Mouse (Mus musculus): ENCODE data around the gene Ncoa5. TPM values are rescaled to one million over a fixed set of nuclear protein-coding genes. Genes with fewer than 3 reads are reported as not detected.

Ncoa5 gene
- total and polyA plus RNA-seq, 3 experiments = 41.8 to 50.0 (median 45.7) TPM

GRCm38 (mm10) chr2:165061638-165062433 lies 27.2 kb upstream of the Ncoa5 start:
- no peak for ATAC-seq (ENCODE audit: extremely low read depth, insufficient number of reproducible peaks, low FRiP score, poor library complexity, severe bottlenecking)

GRCm38 (mm10) chr2:165059961-165060360 lies 25.3 kb upstream of the Ncoa5 start:
- DNase-seq (ENCODE audit: low spot score) = no peak
- TF ChIP-seq GATA2 (IDR thresholded peaks at IDR 0.05; ENCODE audit: borderline replicate concordance, low read depth, low read length) = no peak
- TF ChIP-seq TAL1 (conservative IDR thresholded peaks at IDR 0.05; ENCODE audit: low read depth, low read length) = no peak
- no peak for TF ChIP-seq CTCF (IDR thresholded peaks at IDR 0.05; ENCODE audit: low read depth, low read length)
- no peak for TF ChIP-seq POLR2AphosphoS5 (IDR thresholded peaks at IDR 0.05; ENCODE audit: insufficient replicate concordance, low read depth, low read length)
- TF ChIP-seq GATA1 (IDR thresholded peaks at IDR 0.05; ENCODE audit: borderline replicate concordance, low read length) = no peak
- Histone ChIP-seq H3K27me3 (ENCODE audit: insufficient read depth, low read length) (peaks cover 3% of the 10 kb centered on the region; the same call in 1 of the 2 replicates), H3K4me1 (ENCODE audit: insufficient read depth, low read depth, low read length) (no peaks in the 10 kb centered on the region), H3K4me3 (ENCODE audit: low read depth, low read length) (no peak overlapping the region), H3K36me3 (replicated peaks) (no peaks in the 10 kb centered on the region), H3K9me3 (replicated peaks) (no peaks in the 10 kb centered on the region)
- no peak for ATAC-seq (ENCODE audit: extremely low read depth, insufficient number of reproducible peaks, low FRiP score, poor library complexity, severe bottlenecking)

More at GRCm38 (mm10) chr2:165061638-165062433, 27.2 kb upstream of the Ncoa5 start:
- TF ChIP-seq CTCF (IDR thresholded peaks at IDR 0.05; ENCODE audit: low read depth, low read length) (no peak), GATA1 (IDR thresholded peaks at IDR 0.05; ENCODE audit: borderline replicate concordance, low read length) (no peak)
- no peak for DNase-seq (ENCODE audit: low spot score)
- H3K9me3 ChIP-seq (replicated peaks) = no peaks in the 10 kb centered on the region
- no peak overlapping the region for H3K4me3 ChIP-seq (ENCODE audit: low read depth, low read length)
- no peaks in the 10 kb centered on the region for H3K4me1 ChIP-seq (ENCODE audit: insufficient read depth, low read depth, low read length)
- H3K36me3 ChIP-seq (replicated peaks) = no peaks in the 10 kb centered on the region
- H3K27me3 ChIP-seq (ENCODE audit: insufficient read depth, low read length) = no peaks in the 10 kb centered on the region

DNA sequence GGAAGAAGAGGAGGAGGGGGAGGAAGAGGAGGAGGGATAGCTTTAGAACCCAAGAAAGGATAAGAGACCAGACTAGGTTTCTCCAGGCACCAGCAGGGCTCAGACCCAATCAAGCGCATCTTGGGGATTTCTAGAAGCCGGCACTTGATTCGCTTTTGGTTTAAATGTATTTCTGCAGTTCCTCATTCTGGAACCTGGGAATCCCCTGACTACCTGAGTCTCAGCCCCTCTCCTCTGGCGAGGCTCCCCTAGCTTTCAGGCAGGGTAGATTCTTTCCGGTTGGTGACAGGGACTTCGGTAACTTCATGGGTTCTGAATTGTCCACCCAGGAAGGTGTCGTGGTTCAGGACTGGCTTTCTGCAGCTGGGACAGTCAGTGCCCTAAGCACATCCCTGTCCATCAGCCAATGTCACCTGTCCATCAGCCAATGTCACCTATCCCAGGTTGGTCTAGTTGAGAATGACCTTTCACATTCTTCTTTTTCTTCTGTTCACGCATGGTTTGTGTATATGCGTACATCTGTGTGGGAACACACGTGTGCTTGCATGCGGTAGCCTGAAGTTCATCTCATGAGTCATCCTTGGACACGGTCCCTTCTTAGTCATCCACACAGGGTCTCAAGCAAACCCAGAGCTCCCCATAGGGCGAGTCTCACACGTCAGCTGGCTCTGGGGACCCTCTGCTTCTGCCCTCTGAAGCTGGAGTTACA lies 21.9 kb upstream of the Ncoa5 start:
- peaks cover 3% of the 10 kb centered on the region; the same call in 1 of the 2 replicates for H3K27me3 ChIP-seq (ENCODE audit: insufficient read depth, low read length)
- no peak overlapping the region for H3K4me3 ChIP-seq (ENCODE audit: low read depth, low read length)
- no peaks in the 10 kb centered on the region for H3K36me3 ChIP-seq (replicated peaks)
- TF ChIP-seq TAL1 (conservative IDR thresholded peaks at IDR 0.05; ENCODE audit: low read depth, low read length) (no peak), POLR2AphosphoS5 (IDR thresholded peaks at IDR 0.05; ENCODE audit: insufficient replicate concordance, low read depth, low read length) (no peak), GATA1 (IDR thresholded peaks at IDR 0.05; ENCODE audit: borderline replicate concordance, low read length) (no peak), CTCF (IDR thresholded peaks at IDR 0.05; ENCODE audit: low read depth, low read length) (no peak), GATA2 (IDR thresholded peaks at IDR 0.05; ENCODE audit: borderline replicate concordance, low read depth, low read length) (no peak)
- ATAC-seq (ENCODE audit: extremely low read depth, insufficient number of reproducible peaks, low FRiP score, poor library complexity, severe bottlenecking) (no peak), DNase-seq (ENCODE audit: low spot score) (no peak)
- peaks cover 3% of the 10 kb centered on the region; the same call in 1 of the 2 replicates for H3K9me3 ChIP-seq (replicated peaks)
- H3K4me1 ChIP-seq (ENCODE audit: insufficient read depth, low read depth, low read length) = no peaks in the 10 kb centered on the region

GRCm38 (mm10) chr2:165055905-165056304 lies 21.2 kb upstream of the Ncoa5 start:
- ATAC-seq (ENCODE audit: extremely low read depth, insufficient number of reproducible peaks, low FRiP score, poor library complexity, severe bottlenecking) (no peak), DNase-seq (ENCODE audit: low spot score) (no peak)
- peaks cover 7% of the 10 kb centered on the region; the same call in 1 of the 2 replicates for H3K27me3 ChIP-seq (ENCODE audit: insufficient read depth, low read length)
- no peaks in the 10 kb centered on the region for H3K4me1 ChIP-seq (ENCODE audit: insufficient read depth, low read depth, low read length)
- no peak for TF ChIP-seq POLR2AphosphoS5 (IDR thresholded peaks at IDR 0.05; ENCODE audit: insufficient replicate concordance, low read depth, low read length)
- TF ChIP-seq CTCF (IDR thresholded peaks at IDR 0.05; ENCODE audit: low read depth, low read length) = no peak
- TF ChIP-seq TAL1 (conservative IDR thresholded peaks at IDR 0.05; ENCODE audit: low read depth, low read length) = no peak
- no peak for TF ChIP-seq GATA2 (IDR thresholded peaks at IDR 0.05; ENCODE audit: borderline replicate concordance, low read depth, low read length)
- no peak for TF ChIP-seq GATA1 (IDR thresholded peaks at IDR 0.05; ENCODE audit: borderline replicate concordance, low read length)
- H3K4me3 ChIP-seq (ENCODE audit: low read depth, low read length) = no peak overlapping the region
- H3K36me3 ChIP-seq (replicated peaks) = no peaks in the 10 kb centered on the region
- H3K9me3 ChIP-seq (replicated peaks) = peaks cover 3% of the 10 kb centered on the region; the same call in 1 of the 2 replicates

- TF ChIP-seq CTCF (IDR thresholded peaks at IDR 0.05; ENCODE audit: low read depth, low read length) (no peak), POLR2AphosphoS5 (IDR thresholded peaks at IDR 0.05; ENCODE audit: insufficient replicate concordance, low read depth, low read length) (no peak), TAL1 (conservative IDR thresholded peaks at IDR 0.05; ENCODE audit: low read depth, low read length) (no peak), GATA1 (IDR thresholded peaks at IDR 0.05; ENCODE audit: borderline replicate concordance, low read length) (no peak)
- H3K36me3 ChIP-seq (replicated peaks) = no peaks in the 10 kb centered on the region
- H3K27me3 ChIP-seq (ENCODE audit: insufficient read depth, low read length) = peaks cover 7% of the 10 kb centered on the region; the same call in 1 of the 2 replicates
- H3K4me3 ChIP-seq (ENCODE audit: low read depth, low read length) = no peak within 1 kb of the TSS
- ATAC-seq (ENCODE audit: extremely low read depth, insufficient number of reproducible peaks, low FRiP score, poor library complexity, severe bottlenecking) (no peak), DNase-seq (ENCODE audit: low spot score) (no peak)
- H3K9me3 ChIP-seq (replicated peaks) = peaks cover 3% of the 10 kb centered on the region; the same call in 1 of the 2 replicates
- H3K4me1 ChIP-seq (ENCODE audit: insufficient read depth, low read depth, low read length) = no peaks in the 10 kb centered on the region
Observed at GRCm38 (mm10) chr2:165054888-165055852, 20.5 kb upstream of the Ncoa5 start, which contains the start of gene Cd40. Gene Cd40, plus strand, starts transcription at chr2:165055627.

Data from G1E (cell line).